24 mouse cellular contexts compared by ENCODE assay signal in genomic region chr17:29747466-29747865, GRCm38 (mm10). TPM values are rescaled to one million over a fixed set of nuclear protein-coding genes. Genes with fewer than 3 reads are reported as not detected.
A peak's percentile ranks its signal among the peaks of the same experiment; 100 is the strongest.
DNase-seq lines count a peak whose midpoint lies in the region; ATAC-seq and TF ChIP-seq lines count a peak whose summit lies in the region.
"Had no signal": no experiment of that assay in that cellular context is flagged by ENCODE, and none has a peak within 500 bp of the region (broad histone marks: within the 10 kb centered on the region; RNA-seq: fewer than 3 reads in every experiment).

No protein-coding gene starts in this region.

- no peaks in the 10 kb centered on the region for H3K9me3 ChIP-seq in midbrain, embryonic 14.5 days (ENCODE audit: control insufficient read depth, low read length)
- H3K9me3 ChIP-seq in midbrain, embryonic 16.5 days (replicated peaks; ENCODE audit: control insufficient read depth, low read length, poor library complexity, severe bottlenecking), result no peaks in the 10 kb centered on the region
- H3K9me3 ChIP-seq: embryonic facial prominence, embryonic 12.5 days; heart, embryonic 12.5 days; limb, embryonic 13.5 days; liver, embryonic 12.5 days; neural tube, embryonic 12.5 days had no signal

- H3K4me3 ChIP-seq in kidney, adult 2 months (ENCODE audit: insufficient read depth, low read depth, low read length), result no peak overlapping the region
- no peak overlapping the region for H3K4me3 ChIP-seq in midbrain, embryonic 14.5 days (replicated peaks; ENCODE audit: low read depth, low read length)
- no peak overlapping the region for H3K4me3 ChIP-seq in midbrain, embryonic 16.5 days (ENCODE audit: low read depth, low read length)
- H3K4me3 ChIP-seq: embryonic facial prominence, embryonic 12.5 days; heart, embryonic 12.5 days; limb, embryonic 13.5 days; liver, embryonic 12.5 days; neural tube, embryonic 12.5 days had no signal

- H3K27ac ChIP-seq in kidney, adult 2 months (ENCODE audit: insufficient read depth, low read depth, low read length), result no peak overlapping the region
- H3K27ac ChIP-seq in midbrain, embryonic 14.5 days (replicated peaks; ENCODE audit: low read depth, low read length), result peak overlapping the region; percentile 32; the same call in 1 of the 2 replicates
- H3K27ac ChIP-seq in midbrain, embryonic 16.5 days (ENCODE audit: low read length), result no peak overlapping the region
- H3K27ac ChIP-seq: embryonic facial prominence, embryonic 12.5 days; limb, embryonic 13.5 days; liver, embryonic 12.5 days had no signal

- no peaks in the 10 kb centered on the region for H3K36me3 ChIP-seq in kidney, adult 2 months (ENCODE audit: control insufficient read depth, insufficient read depth, low read length)
- no peaks in the 10 kb centered on the region for H3K36me3 ChIP-seq in midbrain, embryonic 14.5 days (ENCODE audit: control insufficient read depth, insufficient read depth, low read length)
- H3K36me3 ChIP-seq in midbrain, embryonic 16.5 days (ENCODE audit: control insufficient read depth, insufficient read depth, low read length), result no peaks in the 10 kb centered on the region
- H3K36me3 ChIP-seq: embryonic facial prominence, embryonic 12.5 days; heart, embryonic 12.5 days; limb, embryonic 13.5 days; liver, embryonic 12.5 days; neural tube, embryonic 12.5 days had no signal

- DNase-seq in embryo, embryonic 11 days, result peak; percentile 39
- no peak for DNase-seq in embryo, embryonic 10.5 days (ENCODE audit: low spot score)
- peak; percentile 53 for DNase-seq in kidney, postnatal 10 days
- no peak for DNase-seq in kidney, adult 2 months
- DNase-seq in midbrain, embryonic 14.5 days, result no peak
- DNase-seq in urinary bladder, adult 18-20 months (ENCODE audit: low spot score in 2 of 2), result no peak
- DNase-seq: adrenal gland, postnatal 36 days; cerebellum, adult 9-10 months; forebrain, postnatal 0 days; gastrocnemius, postnatal 14 days; heart, adult 11 months; heart, postnatal 10 days; lung, adult 18-20 months; lung, postnatal 14 days; right cerebral cortex, adult 18-20 months; right cerebral cortex, postnatal 4 days; thymus, postnatal 25 days had no signal

- WGBS in kidney, adult 2 months, result 69% methylated on average over 6 of the region's 6 CpGs
- 45% methylated on average over 6 of the region's 6 CpGs for WGBS in midbrain, embryonic 14.5 days
- 45% methylated on average over 6 of the region's 6 CpGs for WGBS in midbrain, embryonic 16.5 days

- no peak overlapping the region for H3K9ac ChIP-seq in midbrain, embryonic 14.5 days (replicated peaks; ENCODE audit: low read length)
- no peak overlapping the region for H3K9ac ChIP-seq in midbrain, embryonic 16.5 days (ENCODE audit: low read depth, low read length)
- H3K9ac ChIP-seq: embryonic facial prominence, embryonic 12.5 days; forebrain, postnatal 0 days; heart, embryonic 12.5 days; limb, embryonic 13.5 days; liver, embryonic 12.5 days; neural tube, embryonic 12.5 days had no signal

- H3K4me1 ChIP-seq in kidney, adult 2 months (ENCODE audit: control insufficient read depth, insufficient read depth, low read length), result no peaks in the 10 kb centered on the region
- H3K4me1 ChIP-seq in midbrain, embryonic 14.5 days (ENCODE audit: control insufficient read depth, insufficient read depth, low read length), result peaks cover 32% of the 10 kb centered on the region
- H3K4me1 ChIP-seq in midbrain, embryonic 16.5 days (ENCODE audit: control insufficient read depth, insufficient read depth, low read length), result peaks cover 12% of the 10 kb centered on the region
- H3K4me1 ChIP-seq: liver, embryonic 12.5 days had no signal

- no peak overlapping the region for H3K4me2 ChIP-seq in midbrain, embryonic 14.5 days (ENCODE audit: low read length)
- no peak overlapping the region for H3K4me2 ChIP-seq in midbrain, embryonic 16.5 days (ENCODE audit: low read length)
- H3K4me2 ChIP-seq: embryonic facial prominence, embryonic 12.5 days; heart, embryonic 12.5 days; liver, embryonic 12.5 days had no signal

- no peak for TF ChIP-seq POLR2A in kidney, adult 2 months (IDR thresholded peaks at IDR 0.05; ENCODE audit: low read depth, low read length)

- TF ChIP-seq CTCF in kidney, adult 2 months (conservative IDR thresholded peaks at IDR 0.05; ENCODE audit: insufficient read depth, insufficient read length, low read depth, low read length), result no peak

- ATAC-seq in midbrain, embryonic 14.5 days (ENCODE audit: low FRiP score, low TSS enrichment), result no peak
- ATAC-seq in midbrain, embryonic 16.5 days, result no peak
- ATAC-seq: forebrain, postnatal 0 days; intestine, embryonic 16.5 days; liver, embryonic 12.5 days had no signal

- H3K27me3 ChIP-seq in kidney, adult 2 months (replicated peaks; ENCODE audit: control insufficient read depth, insufficient read depth, low read length), result no peaks in the 10 kb centered on the region
- no peaks in the 10 kb centered on the region for H3K27me3 ChIP-seq in midbrain, embryonic 14.5 days (ENCODE audit: control insufficient read depth, insufficient read depth, low read length)
- no peaks in the 10 kb centered on the region for H3K27me3 ChIP-seq in midbrain, embryonic 16.5 days (ENCODE audit: control insufficient read depth, insufficient read depth, low read depth, low read length)
- H3K27me3 ChIP-seq: heart, embryonic 12.5 days; neural tube, embryonic 12.5 days had no signal

RNA-seq across cellular contexts. Expression of gene Ccdc167, which starts 30.6 kb away (rescaled TPM):
- polyA plus RNA-seq in kidney, adult 2 months (2012; rRNA removed), result 5.0 TPM in 2 replicates
- polyA plus RNA-seq in midbrain, embryonic 14.5 days (2014; fragmentation: Nextera tagmentation; extraction: Ambion mirVana), result 11.3 and 11.4 TPM in 2 replicates
- 9.9 and 10.9 TPM in 2 replicates for polyA plus RNA-seq in midbrain, embryonic 16.5 days (2015; fragmentation: Nextera tagmentation; extraction: Ambion mirVana)

Comparison
In these comparisons a context has a peak if more than half of its experiments do, and no peak if none do; other contexts are left out.
1. DNase-seq: peak in embryo, embryonic 11 days (single experiment) and kidney, postnatal 10 days (single experiment); none in embryo, embryonic 10.5 days (single experiment), kidney, adult 2 months (single experiment), midbrain, embryonic 14.5 days (single experiment) and urinary bladder, adult 18-20 months (0 of 2).